Mouse (Mus musculus) regulatory T cell (primary cell): ENCODE measurements around the gene Selenok.

Experiments used
- in situ Hi-C: fragments of 300-600 bp; cut with MboI, MseI; formaldehyde crosslinking; loops from one replicate; pipeline ENCODE4 v1.15.1; 2025; ENCODE audit warnings: high pct_unique_total_duplicates

Selenok gene

DNA sequence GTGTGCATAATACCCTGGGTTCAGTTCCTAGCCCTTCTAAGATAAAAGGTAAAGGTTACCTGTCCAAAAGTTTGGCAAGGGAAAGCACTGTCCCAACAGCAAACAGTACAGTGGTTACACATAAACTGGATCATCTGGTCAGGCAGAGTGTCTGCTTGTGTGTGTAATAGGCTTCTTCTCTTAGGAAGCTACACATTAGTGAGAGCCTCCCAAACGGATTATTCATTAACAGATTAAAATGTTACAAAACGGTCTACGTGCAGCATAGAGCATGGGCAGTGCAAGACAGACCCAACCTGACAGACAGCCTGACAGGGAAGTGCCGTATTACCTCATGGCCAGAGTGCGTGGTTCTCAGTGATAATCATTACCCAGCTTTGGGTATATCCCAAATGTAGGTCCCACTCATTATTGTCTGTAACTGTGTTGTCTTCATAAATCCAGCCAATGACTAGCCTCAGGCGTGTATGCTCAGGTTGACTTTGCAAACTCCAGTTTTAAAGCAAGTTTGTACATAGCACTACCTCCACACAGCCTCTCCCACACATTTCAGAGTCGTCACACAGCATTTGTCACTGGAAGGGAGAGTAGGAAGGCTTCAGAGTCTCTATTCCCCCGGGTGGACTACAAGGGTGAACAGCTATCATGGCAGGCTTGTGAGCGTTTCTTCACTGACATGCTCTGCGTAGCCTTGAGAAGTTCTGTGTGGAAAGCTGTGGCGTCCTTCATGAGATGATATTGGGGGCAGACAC lies 28.1 kb downstream of the Selenok start:
- in situ Hi-C loops: no loop called here

DNA sequence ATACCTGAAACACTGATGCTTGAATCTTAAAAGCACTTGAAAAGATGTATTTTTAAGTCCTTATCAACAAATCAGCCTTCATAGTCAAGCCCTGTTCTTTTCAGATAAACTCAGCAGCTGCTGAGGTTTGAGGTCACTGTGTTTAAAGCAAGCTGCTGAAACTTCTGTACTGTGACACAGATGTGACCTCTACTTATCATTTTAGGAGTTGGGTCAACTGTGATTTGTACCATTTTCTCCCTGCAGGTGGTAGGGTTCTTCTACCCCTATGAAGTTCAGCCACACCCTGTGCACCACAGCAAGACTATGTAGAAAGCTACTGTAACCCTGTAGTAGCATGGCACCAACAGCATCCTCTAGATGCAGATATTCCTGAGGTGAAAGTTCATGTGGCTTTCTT lies 29.2 kb downstream of the Selenok start:
- in situ Hi-C loops: no loop called here

DNA sequence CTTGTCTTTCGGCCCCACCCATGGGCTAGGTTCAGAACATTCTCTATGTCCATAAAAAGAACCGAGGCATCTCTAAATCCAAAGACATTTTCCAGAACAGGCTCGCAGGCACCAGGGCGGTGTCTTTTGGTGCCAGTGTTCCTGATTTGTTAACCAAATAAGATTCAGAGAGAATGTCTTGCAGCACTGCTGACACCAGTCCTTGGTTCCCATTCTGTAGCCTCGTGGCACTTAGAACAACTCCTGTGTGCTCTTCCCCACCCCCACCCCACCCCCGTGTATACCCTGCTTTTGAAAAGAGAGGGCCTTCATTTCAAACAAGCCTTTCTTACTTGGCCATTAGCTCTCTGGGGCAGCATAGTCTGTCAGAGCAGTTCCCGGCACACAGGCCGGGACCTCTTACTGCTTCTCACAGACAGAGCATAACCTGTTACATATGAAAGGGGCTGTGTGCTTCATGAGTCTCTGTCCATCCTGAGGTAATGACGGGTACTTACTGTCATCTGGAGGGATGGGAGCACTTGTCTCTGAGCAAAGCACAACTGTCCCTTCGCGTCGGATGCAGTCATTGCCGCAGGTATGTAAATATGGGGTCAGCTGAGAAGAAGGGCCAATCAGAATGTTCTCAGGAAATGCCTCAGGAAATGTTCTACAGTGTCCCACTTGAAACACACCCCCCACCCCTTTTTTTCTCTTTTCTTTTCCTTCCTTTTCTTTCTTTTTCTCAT lies 30.8 kb downstream of the Selenok start:
- in situ Hi-C loops: no loop called here

DNA sequence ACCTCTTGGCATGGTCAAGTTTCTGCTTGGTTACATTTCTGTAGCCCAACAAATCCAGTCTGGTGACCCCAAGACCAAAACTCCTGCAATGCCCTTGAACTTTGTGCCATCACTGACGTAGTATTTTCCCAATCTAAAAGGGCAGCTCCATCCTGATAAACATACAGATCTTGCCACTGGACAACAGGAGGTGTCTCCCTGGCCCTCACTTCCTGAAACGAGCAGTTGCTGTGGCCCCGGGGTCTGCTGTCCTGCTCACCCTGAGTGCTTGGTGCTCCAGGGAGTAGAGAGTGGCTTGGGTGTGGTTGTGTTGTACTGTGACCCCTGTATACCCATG lies 31.3 kb downstream of the Selenok start:
- in situ Hi-C loops: no loop called here

DNA sequence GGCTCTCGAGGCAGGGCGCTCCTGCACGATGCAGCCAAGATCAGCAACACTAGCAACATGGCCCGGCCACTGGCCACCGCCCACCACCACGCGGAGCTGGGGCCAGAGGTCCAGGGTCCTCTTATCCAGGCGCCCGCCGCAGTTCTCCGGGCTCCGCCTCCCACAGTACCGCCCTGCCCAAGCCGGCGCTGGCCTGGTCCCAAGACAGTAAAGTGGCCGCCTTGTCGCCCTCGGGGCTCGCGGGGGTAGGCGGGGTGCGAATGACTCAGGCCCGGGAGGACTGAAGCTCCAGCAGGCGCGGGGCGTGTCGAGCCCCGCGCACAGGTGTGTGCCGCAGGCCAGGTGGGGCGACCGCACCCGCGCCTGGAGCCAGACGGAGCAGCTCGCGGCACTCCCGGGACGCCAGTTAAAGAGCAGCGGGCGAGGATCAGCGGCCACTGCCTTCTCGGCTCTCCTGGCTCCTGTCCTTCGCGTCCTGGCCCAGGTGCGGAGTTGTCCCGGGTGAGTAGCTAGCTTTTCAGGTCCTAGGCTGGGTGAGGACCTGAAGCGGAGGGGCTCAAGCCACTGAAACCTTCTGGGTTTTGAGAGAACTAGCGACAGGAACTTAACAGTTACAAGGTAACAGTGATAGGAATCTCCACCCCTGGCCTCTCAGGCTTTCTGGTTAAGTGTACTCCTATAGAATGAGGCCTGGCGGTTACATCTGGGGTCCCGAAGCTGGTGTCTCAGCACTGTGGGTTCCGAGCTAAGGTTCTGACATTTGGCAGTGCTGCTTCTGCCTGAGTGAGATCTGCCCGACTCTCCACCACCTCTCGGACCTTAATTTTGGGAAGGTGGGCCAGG lies 40.8 kb downstream of the Selenok start, which contains the start of the genes Il17rb and Chdh:
Gene Il17rb (minus strand): TSS at position 164 of the 843 bp plus-strand sequence.
Gene Chdh (plus strand): TSS at position 291 of the 843 bp plus-strand sequence.
- in situ Hi-C loops: no loop called here

DNA sequence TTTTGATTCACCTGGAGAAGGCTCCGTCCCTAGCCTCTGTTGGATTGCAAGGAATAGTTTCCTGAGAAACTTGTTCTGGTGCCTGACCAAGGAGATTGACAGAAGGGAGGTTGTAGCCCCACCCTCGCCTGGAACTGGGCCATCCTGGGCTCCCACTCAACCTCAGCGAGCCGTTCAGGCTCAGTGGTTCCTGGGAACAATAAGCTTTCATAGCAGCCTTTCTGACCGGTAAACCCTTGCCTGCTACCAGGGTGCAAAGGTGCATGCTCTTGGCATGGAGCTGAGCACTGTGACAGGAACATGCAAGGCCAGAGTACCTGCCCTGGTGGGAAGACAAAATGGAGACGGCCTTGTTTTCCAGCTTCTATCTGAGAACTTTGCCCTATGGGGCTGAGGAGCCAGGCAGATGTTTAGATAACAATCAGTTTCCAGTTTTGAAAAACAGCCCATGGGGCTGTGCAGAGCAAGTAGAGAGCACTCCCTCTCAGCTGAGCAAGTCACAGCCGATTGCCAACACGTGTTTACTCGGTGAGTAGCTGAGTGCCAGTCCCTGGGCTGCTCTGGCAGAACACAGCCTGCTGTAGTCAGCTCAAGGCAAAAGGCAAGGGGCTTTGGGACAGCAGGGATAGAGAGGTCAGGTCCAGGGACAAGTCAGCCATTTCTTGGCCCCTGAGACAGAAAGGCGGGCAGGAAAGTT lies 41.9 kb downstream of the Selenok start:
- in situ Hi-C loops: no loop called here

GRCm38 (mm10) chr14:30011886-30012560 lies 43.9 kb downstream of the Selenok start:
- in situ Hi-C loops: no loop called here

GRCm38 (mm10) chr14:30014487-30014886 lies 46.4 kb downstream of the Selenok start:
- in situ Hi-C loops: no loop called here

DNA sequence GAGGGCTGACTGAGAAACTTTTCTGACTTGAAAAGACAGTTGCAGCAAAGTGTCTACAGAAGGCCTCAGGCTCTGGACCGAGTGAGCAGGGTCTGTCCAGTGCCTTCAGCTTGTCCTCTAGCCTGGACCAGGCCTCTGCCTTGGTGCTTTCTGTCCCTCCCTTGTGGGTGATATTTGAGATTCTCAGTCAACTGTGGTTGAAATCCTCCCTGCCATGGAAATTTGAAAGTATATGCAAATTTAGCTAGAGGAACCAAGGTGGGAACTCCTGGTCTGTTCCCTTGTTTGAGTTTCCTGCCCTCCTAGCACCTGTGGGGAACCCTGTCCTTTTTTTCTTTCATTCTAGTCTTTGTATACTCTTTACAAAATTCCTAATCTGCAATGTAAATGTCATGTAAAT lies 46.9 kb downstream of the Selenok start:
- in situ Hi-C loops: no loop called here

GRCm38 (mm10) chr14:30016666-30017065 lies 48.6 kb downstream of the Selenok start:
- in situ Hi-C loops: no loop called here

- in situ Hi-C loops: no loop called here
Observed at GRCm38 (mm10) chr14:30017794-30018462, 49.8 kb downstream of the Selenok start.

- in situ Hi-C loops: no loop called here
Observed at GRCm38 (mm10) chr14:30018463-30018801, 50.3 kb downstream of the Selenok start.

DNA sequence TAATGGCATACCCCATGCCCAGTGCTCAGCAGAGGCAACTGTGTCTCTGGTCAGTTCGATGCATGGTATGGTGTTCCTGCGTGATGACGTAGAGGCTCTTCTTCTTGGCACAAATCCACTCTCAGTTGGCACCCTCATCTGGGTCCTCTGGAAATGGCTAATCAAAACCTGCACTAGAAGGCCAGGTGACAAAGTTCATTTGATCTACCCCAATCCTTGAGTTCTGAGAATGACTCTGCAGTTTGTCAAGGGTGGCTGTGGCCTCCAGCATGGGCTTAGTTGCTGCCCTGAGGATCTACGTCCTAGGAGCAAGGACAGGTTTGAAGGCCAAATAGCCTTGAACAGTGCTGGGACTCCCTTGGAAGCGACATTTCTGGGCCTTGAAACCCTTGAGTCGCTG lies 50.7 kb downstream of the Selenok start:
- in situ Hi-C loops: no loop called here

DNA sequence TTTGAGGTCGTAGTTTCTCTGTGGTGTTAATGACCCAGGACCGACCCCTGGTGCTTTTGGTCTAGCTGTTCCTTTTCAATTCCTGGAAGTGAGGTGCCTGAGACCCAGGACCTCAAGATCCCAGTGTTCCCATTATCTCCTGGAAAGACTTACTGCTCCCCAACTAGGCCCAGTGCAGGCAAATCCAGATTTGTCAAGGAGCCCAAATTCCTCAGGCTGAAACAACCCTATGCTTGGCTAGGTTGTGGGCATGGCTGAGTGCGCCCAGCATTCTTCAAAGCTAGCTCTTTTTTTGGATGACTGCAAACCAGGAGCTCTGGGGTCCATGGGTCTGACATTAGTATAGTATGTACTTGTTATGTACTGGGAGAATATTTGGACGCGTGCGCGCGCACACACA lies 51.3 kb downstream of the Selenok start:
- in situ Hi-C loops: no loop called here

DNA sequence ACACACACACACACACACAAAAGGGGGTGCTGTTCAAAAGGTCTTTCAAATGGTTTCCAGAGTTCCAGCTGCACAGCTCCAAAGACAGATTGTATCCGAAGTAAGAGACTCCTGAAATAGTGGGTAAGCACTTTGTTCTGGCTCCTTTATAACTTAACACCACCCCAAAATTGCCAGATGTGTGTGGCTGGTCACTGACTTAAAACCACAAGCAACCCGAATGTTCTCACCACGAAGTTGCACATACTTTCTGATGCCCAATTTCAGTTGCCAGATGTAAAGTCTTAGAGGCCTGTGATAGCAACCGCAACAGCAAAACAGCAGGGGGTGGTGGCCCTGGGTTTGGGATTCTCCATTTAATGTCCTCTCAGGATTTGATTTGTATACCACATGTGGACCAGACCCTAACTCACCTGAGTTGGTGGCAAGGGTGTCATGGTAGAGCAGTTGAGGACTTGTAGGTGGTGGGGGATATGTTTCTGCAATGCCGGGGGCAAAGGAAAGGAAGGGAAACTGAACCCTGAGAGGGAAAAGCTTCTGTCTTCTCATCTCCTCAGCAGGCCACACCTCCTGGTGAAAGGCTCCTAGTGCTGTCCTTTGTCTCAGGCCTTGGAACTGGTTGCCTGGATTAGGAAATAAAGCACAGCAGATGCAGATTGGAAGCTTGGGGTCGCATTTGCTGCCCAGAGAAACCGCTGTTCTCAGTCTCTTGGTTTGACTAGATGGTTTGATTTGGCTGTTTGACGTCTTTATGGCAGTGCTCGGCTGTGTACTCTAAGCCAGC lies 51.9 kb downstream of the Selenok start:
- in situ Hi-C loops: no loop called here

GRCm38 (mm10) chr14:30022471-30022870 lies 54.4 kb downstream of the Selenok start:
- in situ Hi-C loops: no loop called here

DNA sequence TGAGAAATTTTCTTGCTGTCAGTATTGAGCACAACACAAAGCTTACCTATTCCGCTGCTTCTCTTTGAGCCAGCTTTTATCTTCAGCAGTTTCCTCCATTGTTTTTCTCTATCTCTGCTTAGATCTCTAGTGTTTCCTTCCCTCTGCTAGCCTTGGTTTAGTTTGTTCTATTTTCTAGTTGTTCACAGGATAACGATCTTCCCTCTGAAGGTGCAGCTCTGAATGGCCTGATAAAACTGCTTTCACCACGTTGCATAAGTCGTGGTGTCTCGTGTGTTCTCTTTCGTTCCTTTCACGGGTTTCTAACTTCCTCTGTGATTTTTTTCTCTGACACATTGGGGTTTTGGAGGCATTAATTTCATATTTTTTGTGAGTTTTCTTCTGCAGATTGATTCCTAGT lies 56.3 kb downstream of the Selenok start:
- in situ Hi-C loops: no loop called here
